Mouse (Mus musculus) testis, adult 2 months (tissue): ENCODE results near the gene Msrb3.

Source experiments
- CTCF ChIP-seq: fragments of 200-500 bp; IDR thresholded peaks from 2 replicates; pipeline ENCODE4 v1.5.1; 2012; ENCODE audit warnings: low read depth, mild to moderate bottlenecking, inconsistent platforms, low read length, moderate library complexity; ENCODE audit not compliant: control insufficient read depth, insufficient read depth, insufficient replicate concordance
- POLR2A ChIP-seq: fragments of 200-500 bp; IDR thresholded peaks from 2 replicates; pipeline ENCODE4 v1.6.1; 2012; ENCODE audit warnings: low read depth, mild to moderate bottlenecking, inconsistent platforms, low read length, moderate library complexity; ENCODE audit not compliant: control insufficient read depth

DNA sequence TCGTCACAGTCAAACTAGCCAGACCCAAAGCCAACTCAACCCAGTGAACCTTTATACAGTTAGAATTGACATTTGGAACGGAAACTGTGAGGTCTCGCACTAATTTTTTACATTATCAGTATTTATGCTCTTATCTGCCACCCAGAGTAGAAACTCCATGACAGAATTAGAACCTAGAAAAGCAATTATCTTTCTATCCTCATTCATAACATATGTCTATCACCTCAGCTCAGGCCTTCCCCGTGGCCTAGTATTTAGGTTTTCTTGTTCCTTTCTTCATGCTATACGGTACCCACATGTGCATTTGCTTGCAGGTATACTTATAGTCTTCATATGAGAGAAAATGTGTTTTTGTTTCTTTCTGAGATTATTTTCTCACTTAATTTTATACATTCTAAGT lies 146.4 kb downstream of the Msrb3 start:
- no peak for TF ChIP-seq POLR2A
- TF ChIP-seq CTCF, result no peak
